Mouse (Mus musculus) neural tube, embryonic 13.5 days (tissue): ENCODE results near the gene Lrrfip1. TPM values are rescaled to one million over a fixed set of nuclear protein-coding genes. Genes with fewer than 3 reads are reported as not detected.

ENCODE experiments used
- ATAC-seq: fragments of 200-750 bp; cut with Nextera tagmentation; 2 replicates; pipeline ENCODE4 v1.8.0; 2017; ENCODE audit warnings: low read depth, mild to moderate bottlenecking, moderate TSS enrichment, moderate library complexity
- H3K27ac ChIP-seq: fragments of 300-500 bp; sonication (generic); replicated peaks from 2 replicates; pipeline ENCODE4 v1.5.1; 2015; ENCODE audit warnings: moderate library complexity, mild to moderate bottlenecking, inconsistent platforms
- H3K27me3 ChIP-seq: fragments of 300-500 bp; sonication (generic); 2 replicates; pipeline ENCODE4 v1.6.1; 2015; ENCODE audit warnings: mild to moderate bottlenecking, inconsistent platforms
- H3K36me3 ChIP-seq: fragments of 300-500 bp; sonication (generic); 2 replicates; pipeline ENCODE4 v1.6.1; 2015; ENCODE audit warnings: mild to moderate bottlenecking, inconsistent platforms
- H3K4me1 ChIP-seq: fragments of 300-500 bp; sonication (generic); replicated peaks from 2 replicates; pipeline ENCODE4 v1.6.1; 2015; ENCODE audit warnings: inconsistent platforms
- H3K4me2 ChIP-seq: fragments of 300-500 bp; sonication (generic); 2 replicates; pipeline ENCODE4 v1.6.1; 2015; ENCODE audit warnings: inconsistent platforms, mild to moderate bottlenecking, moderate library complexity
- H3K4me3 ChIP-seq: fragments of 300-500 bp; sonication (generic); 2 replicates; pipeline ENCODE4 v1.5.1; 2015; ENCODE audit warnings: mild to moderate bottlenecking, inconsistent platforms
- H3K9ac ChIP-seq: fragments of 300-500 bp; sonication (generic); 2 replicates; pipeline ENCODE4 v1.6.1; 2015; ENCODE audit warnings: moderate library complexity, mild to moderate bottlenecking, inconsistent platforms
- H3K9me3 ChIP-seq: fragments of 300-500 bp; sonication (generic); 2 replicates; pipeline ENCODE4 v1.6.1; 2016; ENCODE audit warnings: inconsistent platforms
- WGBS: fragments of 180-500 bp; shearing (Covaris S2); methylation state at CpG from one replicate; pipeline ENCODE4 v1.1.7; 2015; 5-methylcytosine and 5-hydroxymethylcytosine counted together
- polyA plus RNA-seq: library from polyadenylated mRNA; unstranded; fragments of >200 nt; fragmentation: Nextera tagmentation; extraction: Ambion mirVana; gene quantifications from 2 replicates; pipeline ENCODE4 v1.2.1, GENCODE M21; 2015

Lrrfip1 gene
- polyA plus RNA-seq, 1 experiment from 2014 or later = 33.7 TPM

- WGBS = 78% methylated on average over 1 of the region's 1 CpGs
- ATAC-seq = no peak
- peaks cover 15% of the 10 kb centered on the region; the same call in 1 of the 2 replicates for H3K4me1 ChIP-seq
Measured at GRCm38 (mm10) chr1:91095853-91096252, 97.3 kb downstream of the Lrrfip1 start.

GRCm38 (mm10) chr1:91096490-91096889 lies 98.0 kb downstream of the Lrrfip1 start:
- Histone ChIP-seq H3K4me1 (peaks cover 15% of the 10 kb centered on the region; the same call in 1 of the 2 replicates), H3K4me2 (no peak overlapping the region), H3K36me3 (peaks cover 4% of the 10 kb centered on the region; the same call in 1 of the 2 replicates), H3K27me3 (no peaks in the 10 kb centered on the region), H3K9me3 (no peaks in the 10 kb centered on the region), H3K4me3 (no peak overlapping the region), H3K27ac (no peak overlapping the region), H3K9ac (no peak overlapping the region)
- no peak for ATAC-seq
- WGBS = 78% methylated on average over 5 of the region's 5 CpGs

More at GRCm38 (mm10) chr1:91095853-91096252, 97.3 kb downstream of the Lrrfip1 start:
- Histone ChIP-seq H3K4me2 (no peak overlapping the region), H3K9me3 (no peaks in the 10 kb centered on the region), H3K36me3 (no peaks in the 10 kb centered on the region), H3K4me3 (no peak overlapping the region), H3K27me3 (no peaks in the 10 kb centered on the region), H3K9ac (no peak overlapping the region), H3K27ac (no peak overlapping the region)

GRCm38 (mm10) chr1:91097283-91097834 lies 98.8 kb downstream of the Lrrfip1 start:
- H3K4me3 ChIP-seq = no peak overlapping the region
- ATAC-seq = no peak
- H3K9me3 ChIP-seq = no peaks in the 10 kb centered on the region
- peaks cover 5% of the 10 kb centered on the region; the same call in 1 of the 2 replicates for H3K36me3 ChIP-seq
- WGBS = 91% methylated on average over 11 of the region's 11 CpGs
- no peaks in the 10 kb centered on the region for H3K27me3 ChIP-seq
- no peak overlapping the region for H3K9ac ChIP-seq
- no peak overlapping the region for H3K27ac ChIP-seq
- peaks cover 15% of the 10 kb centered on the region; the same call in 1 of the 2 replicates for H3K4me1 ChIP-seq
- H3K4me2 ChIP-seq = no peak overlapping the region

- Histone ChIP-seq H3K9ac (no peak overlapping the region), H3K36me3 (peaks cover 10% of the 10 kb centered on the region), H3K27me3 (no peaks in the 10 kb centered on the region), H3K4me3 (no peak overlapping the region), H3K4me2 (no peak overlapping the region), H3K9me3 (no peaks in the 10 kb centered on the region), H3K27ac (0 out of 2 replicates have a peak overlapping the region, but pooled peaks have one; percentile 4), H3K4me1 (peaks cover 15% of the 10 kb centered on the region; the same call in 1 of the 2 replicates)
- 10% methylated on average over 6 of the region's 6 CpGs for WGBS
- ATAC-seq = peak; percentile 50
Measured at GRCm38 (mm10) chr1:91098887-91099286, 100.3 kb downstream of the Lrrfip1 start.

GRCm38 (mm10) chr1:91101709-91102440 lies 103.3 kb downstream of the Lrrfip1 start:
- ATAC-seq = no peak
- H3K4me2 ChIP-seq = no peak overlapping the region
- H3K27me3 ChIP-seq = no peaks in the 10 kb centered on the region
- WGBS = 76% methylated on average over 11 of the region's 11 CpGs
- peaks cover 7% of the 10 kb centered on the region; the same call in 1 of the 2 replicates for H3K4me1 ChIP-seq
- H3K36me3 ChIP-seq = peaks cover 23% of the 10 kb centered on the region
- H3K4me3 ChIP-seq = no peak overlapping the region
- H3K9ac ChIP-seq = no peak overlapping the region
- H3K9me3 ChIP-seq = no peaks in the 10 kb centered on the region
- H3K27ac ChIP-seq = no peak overlapping the region

- Histone ChIP-seq H3K9me3 (no peaks in the 10 kb centered on the region), H3K4me1 (peaks cover 4% of the 10 kb centered on the region; the same call in 1 of the 2 replicates), H3K4me2 (no peak overlapping the region), H3K27me3 (no peaks in the 10 kb centered on the region), H3K36me3 (peaks cover 37% of the 10 kb centered on the region), H3K9ac (no peak overlapping the region), H3K27ac (no peak overlapping the region), H3K4me3 (no peak overlapping the region)
- 94% methylated on average over 15 of the region's 15 CpGs for WGBS
- ATAC-seq = no peak
Measured at GRCm38 (mm10) chr1:91103366-91103983, 104.9 kb downstream of the Lrrfip1 start.

GRCm38 (mm10) chr1:91107548-91107947 lies 109.0 kb downstream of the Lrrfip1 start:
- 73% methylated on average over 5 of the region's 5 CpGs for WGBS
- Histone ChIP-seq H3K4me3 (no peak overlapping the region), H3K9me3 (no peaks in the 10 kb centered on the region), H3K9ac (no peak overlapping the region), H3K27me3 (no peaks in the 10 kb centered on the region), H3K4me1 (no peaks in the 10 kb centered on the region), H3K27ac (no peak overlapping the region), H3K4me2 (no peak overlapping the region), H3K36me3 (peaks cover 52% of the 10 kb centered on the region)
- no peak for ATAC-seq

GRCm38 (mm10) chr1:91109302-91109701 lies 110.8 kb downstream of the Lrrfip1 start:
- no peak overlapping the region for H3K27ac ChIP-seq
- H3K4me1 ChIP-seq = no peaks in the 10 kb centered on the region
- no peak overlapping the region for H3K4me3 ChIP-seq
- H3K4me2 ChIP-seq = no peak overlapping the region
- ATAC-seq = no peak
- 81% methylated on average over 4 of the region's 4 CpGs for WGBS
- H3K9me3 ChIP-seq = no peaks in the 10 kb centered on the region
- no peaks in the 10 kb centered on the region for H3K27me3 ChIP-seq
- H3K36me3 ChIP-seq = peaks cover 51% of the 10 kb centered on the region
- no peak overlapping the region for H3K9ac ChIP-seq

GRCm38 (mm10) chr1:91112171-91112570 lies 113.6 kb downstream of the Lrrfip1 start:
- WGBS = 94% methylated on average over 14 of the region's 14 CpGs
- Histone ChIP-seq H3K9ac (no peak overlapping the region), H3K4me1 (no peaks in the 10 kb centered on the region), H3K36me3 (peaks cover 47% of the 10 kb centered on the region), H3K27me3 (no peaks in the 10 kb centered on the region), H3K4me2 (no peak overlapping the region), H3K27ac (no peak overlapping the region), H3K9me3 (no peaks in the 10 kb centered on the region), H3K4me3 (no peak overlapping the region)
- no peak for ATAC-seq

- Histone ChIP-seq H3K9ac (no peak overlapping the region), H3K9me3 (no peaks in the 10 kb centered on the region), H3K27me3 (no peaks in the 10 kb centered on the region), H3K4me1 (no peaks in the 10 kb centered on the region), H3K27ac (no peak overlapping the region), H3K4me3 (no peak overlapping the region), H3K36me3 (peaks cover 46% of the 10 kb centered on the region), H3K4me2 (no peak overlapping the region)
- 97% methylated on average over 4 of the region's 4 CpGs for WGBS
- ATAC-seq = no peak
Measured at GRCm38 (mm10) chr1:91112606-91113005, 114.1 kb downstream of the Lrrfip1 start.

GRCm38 (mm10) chr1:91122121-91122520 lies 123.6 kb downstream of the Lrrfip1 start:
- 81% methylated on average over 11 of the region's 11 CpGs for WGBS
- H3K36me3 ChIP-seq = peaks cover 54% of the 10 kb centered on the region

GRCm38 (mm10) chr1:91123004-91123403 lies 124.5 kb downstream of the Lrrfip1 start:
- Histone ChIP-seq H3K36me3 (peaks cover 58% of the 10 kb centered on the region), H3K9me3 (no peaks in the 10 kb centered on the region), H3K4me2 (no peak overlapping the region), H3K27me3 (no peaks in the 10 kb centered on the region), H3K27ac (no peak overlapping the region), H3K9ac (no peak overlapping the region), H3K4me1 (peaks cover 8% of the 10 kb centered on the region; the same call in 1 of the 2 replicates), H3K4me3 (no peak overlapping the region)
- ATAC-seq = no peak
- WGBS = 96% methylated on average over 5 of the region's 5 CpGs

More at GRCm38 (mm10) chr1:91122121-91122520, 123.6 kb downstream of the Lrrfip1 start:
- no peak overlapping the region for H3K9ac ChIP-seq
- H3K4me3 ChIP-seq = no peak overlapping the region
- no peak for ATAC-seq
- no peaks in the 10 kb centered on the region for H3K27me3 ChIP-seq
- H3K4me2 ChIP-seq = no peak overlapping the region
- peaks cover 8% of the 10 kb centered on the region; the same call in 1 of the 2 replicates for H3K4me1 ChIP-seq
- H3K9me3 ChIP-seq = no peaks in the 10 kb centered on the region
- no peak overlapping the region for H3K27ac ChIP-seq
